Comparison of ENCODE assay signal across 16 mouse cellular contexts in genomic region chr10:116364759-116365158, GRCm38 (mm10).
DNase-seq lines count a peak whose midpoint lies in the region; ATAC-seq and TF ChIP-seq lines count a peak whose summit lies in the region.
"Had no signal": no experiment of that assay in that cellular context is flagged by ENCODE, and none has a peak within 500 bp of the region (broad histone marks: within the 10 kb centered on the region; RNA-seq: fewer than 3 reads in every experiment).

No protein-coding gene starts in this region.

- no peak for TF ChIP-seq EP300 in heart, postnatal 0 days (IDR thresholded peaks at IDR 0.05; ENCODE audit: low read depth)

- H3K27me3 ChIP-seq in heart, embryonic 13.5 days (replicated peaks), result peaks cover 7% of the 10 kb centered on the region
- H3K27me3 ChIP-seq in heart, postnatal 0 days (ENCODE audit: control insufficient read depth, insufficient read depth, low read length), result no peaks in the 10 kb centered on the region
- H3K27me3 ChIP-seq: forebrain, embryonic 15.5 days; hindbrain, embryonic 12.5 days; midbrain, embryonic 12.5 days had no signal

- H3K36me3 ChIP-seq in heart, embryonic 13.5 days, result peaks cover 25% of the 10 kb centered on the region
- H3K36me3 ChIP-seq in heart, postnatal 0 days (replicated peaks; ENCODE audit: control insufficient read depth, insufficient read depth, low read length), result peaks cover 10% of the 10 kb centered on the region
- H3K36me3 ChIP-seq: forebrain, embryonic 15.5 days; hindbrain, embryonic 12.5 days; midbrain, embryonic 12.5 days had no signal

- no peak overlapping the region for H3K4me3 ChIP-seq in heart, embryonic 13.5 days
- H3K4me3 ChIP-seq in heart, postnatal 0 days (ENCODE audit: low read depth, low read length), result no peak overlapping the region
- H3K4me3 ChIP-seq: forebrain, embryonic 15.5 days; hindbrain, embryonic 12.5 days; layer of hippocampus, adult 2 months; midbrain, embryonic 12.5 days had no signal

- H3K4me1 ChIP-seq in heart, embryonic 13.5 days, result peaks cover 15% of the 10 kb centered on the region
- no peaks in the 10 kb centered on the region for H3K4me1 ChIP-seq in heart, postnatal 0 days (ENCODE audit: control insufficient read depth, insufficient read depth)
- H3K4me1 ChIP-seq: midbrain, embryonic 12.5 days had no signal

- intact Hi-C loops in heart, postnatal 36 days (cut with DNase I), result no loop called here
- intact Hi-C loops in left cerebral cortex, postnatal 25 days (cut with DNase I), result no loop called here

- H3K4me2 ChIP-seq in heart, embryonic 13.5 days, result peak overlapping the region; percentile 41
- no peak overlapping the region for H3K4me2 ChIP-seq in heart, postnatal 0 days (ENCODE audit: low read depth, low read length)
- H3K4me2 ChIP-seq: forebrain, embryonic 15.5 days; hindbrain, embryonic 12.5 days; midbrain, embryonic 12.5 days had no signal

- peak; percentile 25 for DNase-seq in cerebellum, adult 8-10 months
- DNase-seq in cerebellum, postnatal 4 days (ENCODE audit: low spot score in 2 of 2), result no peak
- DNase-seq in heart, postnatal 36 days, result no peak
- DNase-seq in left cerebral cortex, postnatal 25 days (ENCODE audit: low spot score in 2 of 2), result peak; percentile 13 to 64
- no peak for DNase-seq in left cerebral cortex, adult 11 months (ENCODE audit: low spot score)
- no peak for DNase-seq in heart, postnatal 0 days (ENCODE audit: low spot score)
- no peak for DNase-seq in layer of hippocampus, postnatal 36 days
- DNase-seq: gastrocnemius, postnatal 14 days; lung, postnatal 4 days; right cerebral cortex, postnatal 4 days had no signal

- H3K9me3 ChIP-seq in heart, embryonic 13.5 days, result no peaks in the 10 kb centered on the region
- no peaks in the 10 kb centered on the region for H3K9me3 ChIP-seq in heart, postnatal 0 days (replicated peaks; ENCODE audit: control insufficient read depth, low read length)
- H3K9me3 ChIP-seq: forebrain, embryonic 15.5 days; hindbrain, embryonic 12.5 days; midbrain, embryonic 12.5 days had no signal

- no peak for ATAC-seq in heart, embryonic 13.5 days (ENCODE audit: extremely low read depth, insufficient number of reproducible peaks, low FRiP score, low TSS enrichment)
- ATAC-seq in heart, postnatal 0 days (ENCODE audit: insufficient read depth, low read depth), result peak; percentile 33; the same call in 1 of the 2 replicates
- ATAC-seq: forebrain, embryonic 15.5 days; intestine, postnatal 0 days had no signal

- WGBS in heart, embryonic 13.5 days, result 9% methylated on average over 7 of the region's 7 CpGs
- WGBS in heart, postnatal 0 days, result 23% methylated on average over 7 of the region's 7 CpGs

- H3K9ac ChIP-seq in heart, embryonic 13.5 days, result no peak overlapping the region
- no peak overlapping the region for H3K9ac ChIP-seq in heart, postnatal 0 days (replicated peaks; ENCODE audit: low read depth, low read length)
- H3K9ac ChIP-seq: forebrain, embryonic 15.5 days; hindbrain, embryonic 12.5 days; midbrain, embryonic 12.5 days had no signal

- H3K27ac ChIP-seq in heart, embryonic 13.5 days (replicated peaks), result no peak overlapping the region
- H3K27ac ChIP-seq in heart, postnatal 0 days (ENCODE audit: low read depth), result no peak overlapping the region
- H3K27ac ChIP-seq: forebrain, embryonic 15.5 days; hindbrain, embryonic 12.5 days; layer of hippocampus, adult 2 months; midbrain, embryonic 12.5 days had no signal

- TF ChIP-seq CTCF in heart, postnatal 0 days (IDR thresholded peaks at IDR 0.05; ENCODE audit: low read depth), result no peak

Comparison
In these comparisons a context has a peak if more than half of its experiments do, and no peak if none do; other contexts are left out.
1. DNase-seq: peak in cerebellum, adult 8-10 months (single experiment) and left cerebral cortex, postnatal 25 days (2 of 2); none in cerebellum, postnatal 4 days (0 of 2), heart, postnatal 36 days (0 of 2), left cerebral cortex, adult 11 months (single experiment), heart, postnatal 0 days (single experiment) and layer of hippocampus, postnatal 36 days (0 of 2).